Mouse (Mus musculus) heart, embryonic 12.5 days (tissue): ENCODE data around the gene Cldn7. TPM values are rescaled to one million over a fixed set of nuclear protein-coding genes. Genes with fewer than 3 reads are reported as not detected.
A peak's percentile ranks its signal among the peaks of the same experiment; 100 is the strongest.
"Not testable (repeated sequence)": the region's sequence is repeated elsewhere in the genome, so short reads cannot be mapped to it uniquely, and the experiment has no call there.

Experiments used
- ATAC-seq: fragments of 200-750 bp; cut with Nextera tagmentation; 2 replicates; pipeline ENCODE4 v1.8.0; 2017; ENCODE audit warnings: moderate TSS enrichment, moderate library complexity; ENCODE audit not compliant: insufficient number of reproducible peaks, low FRiP score
- H3K27ac ChIP-seq: fragments of 300-500 bp; sonication (generic); 2 replicates; pipeline ENCODE4 v1.5.1; 2016; ENCODE audit warnings: mild to moderate bottlenecking, moderate library complexity; ENCODE audit not compliant: poor library complexity, severe bottlenecking
- H3K27me3 ChIP-seq: fragments of 300-500 bp; sonication (generic); replicated peaks from 2 replicates; pipeline ENCODE4 v1.6.1; 2016; ENCODE audit warnings: mild to moderate bottlenecking, moderate library complexity
- H3K36me3 ChIP-seq: fragments of 300-500 bp; sonication (generic); 2 replicates; pipeline ENCODE4 v1.6.1; 2016; ENCODE audit warnings: mild to moderate bottlenecking, moderate library complexity
- H3K4me1 ChIP-seq: fragments of 300-500 bp; sonication (generic); replicated peaks from 2 replicates; pipeline ENCODE4 v1.6.1; 2016; ENCODE audit warnings: mild to moderate bottlenecking
- H3K4me2 ChIP-seq: fragments of 300-500 bp; sonication (generic); 2 replicates; pipeline ENCODE4 v1.6.1; 2016; ENCODE audit warnings: mild to moderate bottlenecking, moderate library complexity
- H3K4me3 ChIP-seq: fragments of 300-500 bp; sonication (generic); 2 replicates; pipeline ENCODE4 v1.5.1; 2016; ENCODE audit warnings: mild to moderate bottlenecking
- H3K9ac ChIP-seq: fragments of 300-500 bp; sonication (generic); 2 replicates; pipeline ENCODE4 v1.6.1; 2016; ENCODE audit warnings: mild to moderate bottlenecking, moderate library complexity
- H3K9me3 ChIP-seq: fragments of 300-500 bp; sonication (generic); replicated peaks from 2 replicates; pipeline ENCODE4 v1.6.1; 2016; ENCODE audit warnings: mild to moderate bottlenecking, moderate library complexity
- WGBS: fragments of 180-500 bp; shearing (Covaris S2); methylation state at CpG from one replicate; pipeline ENCODE4 v1.1.7; 2016; 5-methylcytosine and 5-hydroxymethylcytosine counted together
- polyA plus RNA-seq: library from polyadenylated mRNA; unstranded; fragments of >200 nt; fragmentation: Nextera tagmentation; extraction: Ambion mirVana; gene quantifications from 2 replicates; pipeline ENCODE4 v1.2.1, GENCODE M21; 2016

The Cldn7 gene
- polyA plus RNA-seq, 1 experiment from 2014 or later = 2.1 TPM

DNA sequence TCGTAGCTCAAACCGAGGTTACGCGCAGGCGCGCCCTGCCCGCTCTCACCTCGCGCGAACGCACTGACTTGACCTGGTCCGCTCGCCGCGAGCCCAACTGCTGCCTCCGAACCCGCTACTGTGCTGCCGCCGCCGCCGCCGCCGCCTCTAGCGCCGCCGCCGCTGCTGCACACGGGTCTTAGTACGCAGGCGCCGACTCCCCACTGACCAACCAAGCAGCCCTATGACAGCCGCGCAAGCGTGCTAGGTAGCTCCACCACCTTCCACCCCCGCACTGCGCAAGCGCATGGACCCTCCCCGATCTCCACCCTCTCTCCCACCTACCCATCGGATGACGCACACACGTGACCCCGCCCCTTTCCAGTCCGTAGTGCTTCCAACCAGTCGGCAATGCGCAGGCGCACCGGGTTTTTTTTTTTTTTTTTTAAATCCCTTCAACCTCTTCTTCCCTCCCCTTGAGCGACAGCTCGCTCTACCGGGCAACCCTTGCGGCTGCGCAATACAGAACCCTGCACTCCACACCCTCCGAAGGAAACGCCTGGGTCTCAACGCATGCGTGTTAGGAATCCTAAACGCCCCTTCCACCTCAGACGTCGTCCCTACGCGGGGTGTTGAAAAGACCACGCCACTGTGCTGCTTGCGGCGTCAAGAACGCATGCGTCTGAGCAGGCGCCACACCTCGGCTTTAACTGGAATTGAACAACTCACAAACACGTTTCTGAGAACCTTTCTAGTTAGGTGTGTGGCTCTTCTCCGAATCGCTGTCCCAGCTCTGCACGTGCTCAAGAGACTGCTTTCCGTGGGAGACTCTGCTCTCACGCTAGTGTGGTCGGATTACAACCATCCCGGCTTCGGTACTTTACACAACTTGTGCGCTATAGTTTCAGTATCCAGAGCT lies 43.2 kb upstream of the Cldn7 start, which contains the start of gene Eif5a:
Eif5a (minus strand) TSS at position 845 of the 898 bp plus-strand sequence.
- H3K27me3 ChIP-seq = no peaks in the 10 kb centered on the region
- no peaks in the 10 kb centered on the region for H3K9me3 ChIP-seq
- under 1% methylated on average over 75 of the region's 78 CpGs for WGBS
- peaks cover 22% of the 10 kb centered on the region for H3K4me1 ChIP-seq
- peak within 1 kb of the TSS; percentile 98 for H3K27ac ChIP-seq
- H3K4me3 ChIP-seq = peak within 1 kb of the TSS; percentile 91
- peak within 1 kb of the TSS; percentile 99 for H3K9ac ChIP-seq
- peak; percentile 96 for ATAC-seq
- peaks cover 28% of the 10 kb centered on the region for H3K36me3 ChIP-seq
- H3K4me2 ChIP-seq = peak within 1 kb of the TSS; percentile 81

DNA sequence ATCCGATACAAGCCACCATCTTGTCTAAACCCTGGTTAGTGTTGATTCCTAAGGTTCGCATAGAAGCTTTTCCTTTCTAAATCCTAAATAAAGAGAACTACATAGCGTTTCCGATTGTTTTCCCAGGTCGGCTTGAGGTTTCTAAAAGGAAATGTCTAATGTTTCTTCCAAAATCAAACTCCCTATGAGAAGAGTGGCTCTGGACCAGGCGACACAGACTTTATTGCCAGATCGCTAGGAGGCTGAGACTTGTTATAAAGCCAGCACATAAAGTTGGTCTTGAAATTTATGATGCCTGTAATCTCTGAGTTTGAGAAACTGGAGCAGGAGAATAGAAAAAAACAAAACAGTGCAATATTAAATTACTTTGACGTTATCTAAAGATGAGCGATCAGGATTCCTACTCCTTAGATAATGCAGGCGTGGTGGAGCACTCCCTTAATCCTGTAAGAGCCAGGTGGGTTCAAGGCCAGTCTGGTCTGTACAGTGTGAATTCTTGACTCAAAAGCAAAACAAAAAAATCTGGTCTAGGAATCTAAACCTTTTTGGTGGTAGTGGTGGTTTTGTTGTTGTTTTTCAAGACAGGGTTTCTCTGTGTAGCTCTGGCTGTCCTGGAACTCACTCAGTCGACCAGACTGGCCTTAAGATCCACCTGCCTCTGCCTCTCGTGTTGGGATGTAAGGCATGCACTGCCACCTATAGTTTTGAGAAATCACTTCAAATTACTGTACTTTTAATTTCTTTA lies 42.4 kb upstream of the Cldn7 start:
- Histone ChIP-seq H3K4me3 (peak overlapping the region; percentile 91), H3K4me1 (peaks cover 22% of the 10 kb centered on the region), H3K9ac (peak overlapping the region; percentile 77), H3K4me2 (peak overlapping the region; percentile 74), H3K9me3 (no peaks in the 10 kb centered on the region), H3K27me3 (no peaks in the 10 kb centered on the region), H3K36me3 (peaks cover 20% of the 10 kb centered on the region), H3K27ac (peak overlapping the region; percentile 98)
- no peak for ATAC-seq
- WGBS = 5% methylated on average over 12 of the region's 12 CpGs

DNA sequence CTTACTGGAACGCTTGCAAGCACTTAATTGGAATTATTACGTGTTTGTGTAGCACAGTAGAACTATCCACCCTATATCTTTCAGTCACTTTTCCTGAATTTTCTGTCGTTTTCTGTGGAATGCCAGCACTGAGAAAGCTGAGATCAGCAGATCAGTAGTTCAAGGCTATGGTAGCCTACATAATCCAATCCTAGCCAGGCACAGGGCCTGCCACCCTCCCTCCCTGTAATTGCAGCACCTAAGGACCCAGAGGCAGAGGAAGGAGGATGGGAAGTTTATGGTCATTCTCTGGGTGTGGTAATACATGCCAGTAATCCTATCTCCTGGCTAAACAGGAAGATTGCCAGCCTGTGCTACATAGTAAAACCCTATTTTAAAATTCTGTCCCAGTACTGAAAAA lies 41.8 kb upstream of the Cldn7 start:
- ATAC-seq = no peak
- H3K4me3 ChIP-seq = no peak overlapping the region
- H3K27ac ChIP-seq = peak overlapping the region; percentile 98; the same call in 1 of the 2 replicates
- no peak overlapping the region for H3K4me2 ChIP-seq
- H3K36me3 ChIP-seq = peaks cover 14% of the 10 kb centered on the region
- 66% methylated on average over 3 of the region's 3 CpGs for WGBS
- peaks cover 22% of the 10 kb centered on the region for H3K4me1 ChIP-seq
- no peaks in the 10 kb centered on the region for H3K27me3 ChIP-seq
- H3K9ac ChIP-seq = no peak overlapping the region
- H3K9me3 ChIP-seq = no peaks in the 10 kb centered on the region

DNA sequence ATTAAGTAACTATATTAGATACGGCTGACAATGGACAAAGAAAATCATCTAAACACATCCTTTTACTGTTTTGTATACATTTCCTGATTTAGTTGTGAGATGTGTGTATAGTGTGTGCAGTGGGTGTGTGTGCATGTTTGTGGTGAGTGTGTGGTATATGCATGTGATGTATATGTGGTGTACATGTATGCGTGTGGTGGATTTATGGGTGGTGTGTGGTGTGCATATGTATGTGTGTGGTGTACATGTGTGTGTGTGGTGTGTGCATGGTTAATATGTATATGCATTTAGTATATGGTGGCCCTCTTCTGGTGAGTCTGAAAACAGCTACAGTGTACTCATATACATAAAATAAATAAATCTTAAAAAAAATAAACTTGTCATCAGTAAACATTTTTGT lies 37.1 kb upstream of the Cldn7 start:
- no peak for ATAC-seq
- Histone ChIP-seq H3K9ac (no peak overlapping the region), H3K4me1 (0 out of 2 replicates have a peak, but pooled peaks cover under 1% of the 10 kb centered on the region), H3K4me3 (no peak overlapping the region), H3K4me2 (no peak overlapping the region), H3K9me3 (no peaks in the 10 kb centered on the region), H3K36me3 (no peaks in the 10 kb centered on the region), H3K27ac (no peak overlapping the region), H3K27me3 (no peaks in the 10 kb centered on the region)
- WGBS = 92% methylated on average over 2 of the region's 2 CpGs

DNA sequence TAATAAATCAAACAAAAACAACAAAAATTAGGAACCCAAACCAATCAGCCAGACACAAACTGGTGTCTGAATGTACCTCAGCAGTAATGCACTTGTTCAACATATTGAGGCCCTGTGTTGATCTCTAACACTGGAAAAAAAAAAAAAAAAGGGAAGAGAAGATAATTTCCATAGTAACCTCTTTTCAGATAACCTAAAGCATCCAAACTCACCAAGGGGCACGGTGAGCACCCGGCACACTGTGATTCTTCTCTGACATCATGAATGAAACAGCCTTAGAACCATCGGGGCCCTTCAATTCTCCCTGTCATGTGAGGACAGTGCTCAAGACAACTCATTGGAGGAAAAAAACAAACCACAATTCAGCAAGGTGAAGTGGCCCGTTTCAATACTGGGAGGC lies 34.9 kb upstream of the Cldn7 start:
- Histone ChIP-seq H3K4me1 (peaks cover 6% of the 10 kb centered on the region), H3K27me3 (no peaks in the 10 kb centered on the region), H3K9me3 (no peaks in the 10 kb centered on the region), H3K4me2 (no peak overlapping the region), H3K27ac (no peak overlapping the region), H3K36me3 (no peaks in the 10 kb centered on the region), H3K4me3 (no peak overlapping the region), H3K9ac (no peak overlapping the region)
- no peak for ATAC-seq
- 26% methylated on average over 4 of the region's 4 CpGs for WGBS

DNA sequence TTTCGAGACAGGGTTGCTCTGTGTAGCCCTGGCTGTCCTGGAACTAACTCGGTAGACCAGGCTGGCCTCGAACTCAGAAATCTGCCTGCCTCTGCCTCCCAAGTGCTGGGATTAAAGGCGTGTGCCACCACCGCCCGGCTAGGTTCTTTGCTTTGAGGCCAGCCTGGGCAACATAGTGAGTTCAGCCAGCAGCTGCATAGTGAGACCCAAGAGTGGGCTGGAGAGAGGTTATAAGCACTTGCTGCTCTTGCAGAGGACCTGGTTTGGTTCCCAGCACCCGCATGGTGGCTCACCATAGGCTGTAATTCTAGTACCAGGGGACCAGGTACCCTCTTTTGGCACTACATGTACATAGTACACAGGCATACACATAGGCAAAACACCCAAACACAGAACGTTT lies 34.4 kb upstream of the Cldn7 start:
- not testable (repeated sequence) for H3K4me2 ChIP-seq, H3K4me3 ChIP-seq, H3K27ac ChIP-seq, H3K27me3 ChIP-seq, H3K9me3 ChIP-seq, H3K9ac ChIP-seq, H3K4me1 ChIP-seq, H3K36me3 ChIP-seq, ATAC-seq
- 85% methylated on average over 8 of the region's 8 CpGs for WGBS

DNA sequence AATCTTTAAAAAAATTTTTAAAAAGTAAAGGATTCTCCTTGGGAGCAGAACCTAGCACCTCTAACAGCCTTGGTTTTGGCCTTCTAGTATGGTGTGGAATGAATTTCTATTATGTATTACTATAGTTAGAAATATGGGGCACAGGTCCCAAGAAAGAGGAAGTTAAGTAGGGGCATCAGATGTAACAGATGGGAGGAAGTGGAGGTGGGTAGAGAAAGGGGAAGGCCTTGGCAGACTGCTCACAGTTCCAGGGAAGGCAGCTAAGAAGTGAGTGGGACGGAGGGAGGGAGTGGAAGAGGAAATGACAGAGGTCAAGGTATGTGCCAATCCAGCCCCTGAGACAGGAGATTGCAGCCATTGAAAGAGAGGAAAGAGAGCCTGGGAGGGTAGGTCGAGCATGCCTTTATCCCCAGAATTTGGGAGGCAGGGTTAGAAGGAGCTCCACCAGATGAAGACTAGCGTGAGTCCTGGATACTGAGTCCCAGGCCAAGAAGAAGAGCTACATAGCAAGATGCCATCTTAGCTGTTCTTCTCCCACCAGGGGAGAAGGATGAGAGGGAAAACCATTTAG lies 33.5 kb upstream of the Cldn7 start:
- no peaks in the 10 kb centered on the region for H3K36me3 ChIP-seq
- H3K9ac ChIP-seq = no peak overlapping the region
- H3K27ac ChIP-seq = no peak overlapping the region
- 0 out of 2 replicates have a peak, but pooled peaks cover 2% of the 10 kb centered on the region for H3K27me3 ChIP-seq
- peaks cover 9% of the 10 kb centered on the region for H3K4me1 ChIP-seq
- ATAC-seq = no peak
- WGBS = 58% methylated on average over 3 of the region's 3 CpGs
- H3K4me3 ChIP-seq = no peak overlapping the region
- H3K4me2 ChIP-seq = no peak overlapping the region
- H3K9me3 ChIP-seq = no peaks in the 10 kb centered on the region

DNA sequence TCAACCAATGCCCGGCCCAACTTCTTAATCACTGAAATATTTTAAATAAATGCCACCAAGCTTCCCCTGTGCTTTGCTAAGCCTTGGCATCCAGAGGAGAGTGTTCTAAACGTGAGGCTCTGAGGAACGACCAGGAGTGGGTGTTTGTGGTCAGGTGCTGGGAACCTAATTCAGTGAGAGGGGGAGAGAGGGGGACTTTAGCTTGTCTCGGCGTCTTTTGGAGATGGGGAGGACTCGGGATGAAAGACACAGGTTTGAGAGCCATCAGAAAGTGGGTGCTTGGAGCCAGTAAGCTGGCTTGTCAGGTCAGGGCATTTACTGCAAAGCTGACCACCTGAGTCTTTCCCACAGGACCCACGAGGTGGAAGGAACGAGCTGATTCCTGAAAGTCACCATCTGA lies 32.8 kb upstream of the Cldn7 start:
- H3K4me1 ChIP-seq = peaks cover 16% of the 10 kb centered on the region
- WGBS = 60% methylated on average over 8 of the region's 8 CpGs

DNA sequence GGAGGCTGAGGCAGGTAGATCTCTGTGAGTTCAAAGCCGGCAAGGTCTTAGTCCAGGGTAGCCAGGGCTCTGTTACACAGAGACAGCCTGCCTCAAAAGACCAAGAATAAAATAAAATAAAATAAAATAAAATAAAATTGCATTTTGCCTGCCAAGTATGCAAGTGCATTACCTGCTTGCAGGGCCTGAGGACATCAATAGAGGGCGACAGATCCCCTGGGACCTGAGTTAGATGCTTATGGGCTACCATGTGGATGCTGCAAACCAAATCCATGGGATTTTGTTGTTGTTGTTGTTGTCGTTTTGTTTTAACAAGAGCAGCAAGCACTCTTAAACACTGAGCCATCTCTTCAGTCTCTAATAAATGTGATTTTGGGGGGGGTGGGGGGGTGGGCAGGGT lies 32.3 kb upstream of the Cldn7 start:
- ATAC-seq = no peak
- Histone ChIP-seq H3K4me2 (no peak overlapping the region), H3K36me3 (no peaks in the 10 kb centered on the region), H3K9me3 (no peaks in the 10 kb centered on the region), H3K4me3 (no peak overlapping the region), H3K9ac (no peak overlapping the region), H3K27ac (no peak overlapping the region), H3K4me1 (peaks cover 21% of the 10 kb centered on the region), H3K27me3 (peaks cover 13% of the 10 kb centered on the region)
- 32% methylated on average over 3 of the region's 3 CpGs for WGBS

More for the DNA sequence above, 32.8 kb upstream of the Cldn7 start:
- Histone ChIP-seq H3K4me3 (no peak overlapping the region), H3K9me3 (no peaks in the 10 kb centered on the region), H3K27me3 (peaks cover 8% of the 10 kb centered on the region), H3K9ac (no peak overlapping the region), H3K36me3 (no peaks in the 10 kb centered on the region), H3K27ac (no peak overlapping the region), H3K4me2 (no peak overlapping the region)
- no peak for ATAC-seq

DNA sequence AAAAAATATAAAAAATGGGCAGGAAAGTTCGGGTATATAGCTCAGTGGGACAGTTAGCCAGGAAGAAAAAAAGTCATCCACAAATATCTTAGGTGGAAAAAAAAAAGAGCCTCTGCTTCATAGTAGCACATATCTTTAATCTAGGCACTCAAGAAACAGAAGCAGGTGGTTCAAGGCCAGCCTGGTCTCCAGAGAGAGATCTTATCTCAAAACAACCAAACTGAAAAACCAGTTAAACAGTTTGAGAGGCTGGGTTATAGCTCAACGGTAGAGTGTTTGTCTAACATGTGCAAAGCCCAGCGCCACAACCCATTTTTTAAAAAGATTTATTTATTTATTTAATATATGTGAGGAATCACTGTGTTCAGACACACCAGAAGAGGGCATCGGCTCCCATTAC lies 31.5 kb upstream of the Cldn7 start:
- Histone ChIP-seq H3K36me3 (no peaks in the 10 kb centered on the region), H3K4me3 (no peak overlapping the region), H3K4me1 (peaks cover 28% of the 10 kb centered on the region), H3K27ac (no peak overlapping the region), H3K9ac (no peak overlapping the region), H3K4me2 (no peak overlapping the region), H3K27me3 (peaks cover 21% of the 10 kb centered on the region), H3K9me3 (no peaks in the 10 kb centered on the region)
- no peak for ATAC-seq
- 70% methylated on average over 4 of the region's 4 CpGs for WGBS

DNA sequence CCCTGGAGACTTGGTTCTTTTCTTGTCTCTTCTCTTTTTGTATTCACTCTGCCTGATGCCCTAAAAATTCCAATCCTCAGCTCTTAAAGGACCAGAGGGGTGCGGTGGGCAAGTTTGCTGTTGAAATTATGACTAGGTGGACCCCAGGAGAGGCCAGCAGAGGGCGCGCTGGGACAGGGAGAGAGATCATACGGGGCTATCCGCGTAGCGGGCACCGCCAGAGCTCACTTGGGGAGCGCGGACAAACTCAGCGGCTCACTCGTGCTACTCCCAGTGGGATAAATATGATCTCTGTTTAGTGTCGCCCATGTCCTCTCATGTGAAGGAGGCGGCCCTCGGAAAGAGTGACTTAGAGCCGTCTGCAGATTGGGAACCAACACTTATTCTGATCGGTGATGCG lies 30.4 kb upstream of the Cldn7 start:
- H3K9ac ChIP-seq = 0 out of 2 replicates have a peak overlapping the region, but pooled peaks have one; percentile 13
- ATAC-seq = peak; percentile 31; the same call in 1 of the 2 replicates
- under 1% methylated on average over 18 of the region's 18 CpGs for WGBS

More for the DNA sequence above, 30.4 kb upstream of the Cldn7 start:
- peaks cover 32% of the 10 kb centered on the region for H3K27me3 ChIP-seq
- H3K9me3 ChIP-seq = no peaks in the 10 kb centered on the region
- peak overlapping the region; percentile 59 for H3K4me2 ChIP-seq
- H3K4me1 ChIP-seq = peaks cover 28% of the 10 kb centered on the region
- H3K36me3 ChIP-seq = no peaks in the 10 kb centered on the region
- H3K4me3 ChIP-seq = no peak overlapping the region
- no peak overlapping the region for H3K27ac ChIP-seq
